17 mouse cellular contexts compared by ENCODE assay signal in the genomic region with DNA sequence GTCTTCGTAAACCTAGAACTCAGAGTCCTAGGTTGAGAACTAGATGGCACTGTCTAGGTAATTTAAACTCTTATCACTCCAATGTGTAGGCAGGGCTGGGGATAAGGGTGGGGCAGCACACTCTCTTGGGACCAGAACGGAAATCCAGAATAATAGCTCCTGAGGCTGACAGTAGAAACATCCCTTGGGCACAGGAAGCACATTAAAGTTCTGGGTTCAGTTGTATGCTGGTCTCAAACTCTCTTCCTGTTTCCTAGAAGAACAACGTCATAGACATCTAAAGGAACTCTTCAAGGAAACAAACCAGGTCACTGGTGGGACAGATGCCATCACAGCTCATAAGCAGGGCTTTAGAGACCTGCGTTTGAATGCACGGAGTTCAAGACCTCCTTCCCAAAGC. TPM values are rescaled to one million over a fixed set of nuclear protein-coding genes. Genes with fewer than 3 reads are reported as not detected.
DNase-seq lines count a peak whose midpoint lies in the region.
"Had no signal": no experiment of that assay in that cellular context is flagged by ENCODE, and none has a peak within 500 bp of the region (broad histone marks: within the 10 kb centered on the region; RNA-seq: fewer than 3 reads in every experiment).

No protein-coding gene starts in this region.

- peak overlapping the region; percentile 56 for H3K27ac ChIP-seq in brown adipose tissue, adult 24 weeks (replicated peaks; ENCODE audit: low read depth, low read length)
- H3K27ac ChIP-seq: embryonic facial prominence, embryonic 15.5 days; heart, embryonic 15.5 days; hindbrain, embryonic 12.5 days; limb, embryonic 13.5 days; liver, embryonic 14.5 days; midbrain, embryonic 13.5 days had no signal

- H3K4me1 ChIP-seq in brown adipose tissue, adult 24 weeks (ENCODE audit: control insufficient read depth, insufficient read depth, insufficient read length, low read length) = peaks cover 18% of the 10 kb centered on the region
- H3K4me1 ChIP-seq: embryonic facial prominence, embryonic 15.5 days; hindbrain, embryonic 12.5 days had no signal

- H3K4me3 ChIP-seq in brown adipose tissue, adult 24 weeks (ENCODE audit: insufficient read depth, low read depth, low read length) = no peak overlapping the region
- H3K4me3 ChIP-seq: embryonic facial prominence, embryonic 15.5 days; heart, embryonic 15.5 days; hindbrain, embryonic 12.5 days; limb, embryonic 13.5 days; midbrain, embryonic 13.5 days had no signal

- DNase-seq in adrenal gland, adult 2 months = peak; percentile 17
- DNase-seq in adrenal gland, postnatal 25 days = no peak
- peak; percentile 26 for DNase-seq in kidney, adult 11 months
- no peak for DNase-seq in kidney, postnatal 4 days
- DNase-seq in lung, postnatal 10 days = peak; percentile 21
- DNase-seq in neural tube, embryonic 10.5 days (ENCODE audit: extremely low spot score, low spot score) = no peak
- DNase-seq in right cerebral cortex, postnatal 10 days (ENCODE audit: low spot score in 2 of 2) = no peak
- DNase-seq: cerebellum, adult 2 months; cerebellum, postnatal 36 days; thymus, postnatal 36 days had no signal

RNA-seq across cellular contexts. Expression of gene Rapgef5, which starts 17.0 kb away (rescaled TPM):
- 10 to 100 TPM; 36.1 to 39.4 TPM for total RNA-seq in adrenal gland, adult 2 months (2021)
- polyA plus RNA-seq in adrenal gland, adult 2 months (2012; rRNA removed) = 9.4 and 12.4 TPM in 2 replicates
- total RNA-seq in adrenal gland, postnatal 25 days (2021) = 31.3 and 41.8 TPM in 2 replicates
- 7.1 and 7.7 TPM in 2 replicates for polyA plus RNA-seq in brown adipose tissue, adult 24 weeks (2012; ENCODE audit: insufficient read depth, insufficient read length, missing spikeins)

Comparison
In these comparisons a context has a peak if more than half of its experiments do, and no peak if none do; other contexts are left out.
1. DNase-seq: peak in adrenal gland, adult 2 months (single experiment), kidney, adult 11 months (single experiment) and lung, postnatal 10 days (single experiment); none in adrenal gland, postnatal 25 days (single experiment), kidney, postnatal 4 days (0 of 2), neural tube, embryonic 10.5 days (single experiment) and right cerebral cortex, postnatal 10 days (0 of 2).